Mouse (Mus musculus) right cerebral cortex, postnatal 4 days (tissue): ENCODE results near the gene Tunar.
A peak's percentile ranks its signal among the peaks of the same experiment; 100 is the strongest.

ENCODE experiments used
- DNase-seq: peaks from one replicate; pipeline ENCODE4 v3.0.0-alpha.2; 2022

Tunar gene

DNA sequence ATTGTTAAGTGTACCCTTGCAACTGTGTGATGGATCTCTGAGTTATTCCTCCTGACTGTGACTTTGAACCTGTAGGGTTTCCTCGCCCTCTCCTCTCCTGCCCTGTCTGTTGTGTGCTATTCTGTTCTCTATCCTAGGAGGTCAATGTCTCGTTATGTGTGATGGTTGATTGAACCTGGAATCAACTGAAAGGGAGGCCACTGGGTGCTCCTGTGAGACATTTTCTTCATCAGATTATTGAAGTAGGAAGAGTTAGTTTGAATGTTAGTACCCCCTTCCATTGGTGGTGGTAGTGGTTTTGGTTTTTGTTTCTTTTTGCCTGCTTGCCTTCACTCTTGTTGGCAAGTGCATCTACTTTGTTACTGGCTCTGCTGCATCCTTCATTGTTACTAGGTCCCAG, at the start of gene Tunar:
TSS of gene Tunar (plus strand) at position 301 of the 400 bp plus-strand sequence.
- no peak for DNase-seq

- peak; percentile 20 for DNase-seq
Observed at GRCm38 (mm10) chr12:105312571-105313035, 21.1 kb upstream of the Tunar start.

GRCm38 (mm10) chr12:105314328-105314727, 19.3 kb upstream of the Tunar start:
- DNase-seq = no peak

DNA sequence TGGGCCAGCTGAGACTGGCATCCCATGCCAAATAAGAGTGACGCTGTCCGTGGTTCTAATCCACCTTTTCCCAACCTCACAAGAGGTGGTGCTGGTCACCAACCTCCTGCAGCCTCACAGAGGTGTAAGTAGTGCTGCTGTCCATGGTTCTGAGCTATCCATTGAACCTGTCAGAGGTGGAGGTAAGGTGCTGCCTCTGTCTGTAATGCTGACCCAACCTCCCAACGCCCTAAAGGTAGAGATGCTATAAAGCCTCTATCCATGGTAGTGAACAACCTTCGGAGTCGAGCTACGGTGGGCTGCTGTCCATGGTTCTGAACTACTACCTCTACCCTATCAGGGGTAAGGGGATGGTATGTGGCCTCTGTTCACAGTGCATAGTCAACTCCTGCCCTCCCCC, 11.5 kb upstream of the Tunar start:
- DNase-seq = no peak

DNA sequence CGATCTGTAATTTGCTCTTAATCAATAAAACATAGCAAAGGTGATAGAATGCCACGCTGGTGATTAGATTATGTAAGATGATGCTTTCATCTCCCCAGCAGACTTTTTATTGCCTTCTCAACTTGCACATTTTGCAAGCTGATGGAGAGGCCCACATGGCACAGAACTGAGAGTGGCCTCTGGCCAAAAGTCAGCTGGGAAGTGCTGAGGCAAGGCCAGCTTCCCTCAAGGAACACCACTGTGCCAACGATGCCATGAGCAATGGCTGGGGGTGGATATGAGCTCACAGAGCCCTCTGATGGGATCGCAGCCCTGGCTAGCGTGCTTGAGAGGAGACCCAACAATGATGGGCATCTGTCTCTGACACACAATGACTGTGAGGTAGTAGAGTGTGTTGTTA, 6.6 kb upstream of the Tunar start:
- DNase-seq = no peak

DNA sequence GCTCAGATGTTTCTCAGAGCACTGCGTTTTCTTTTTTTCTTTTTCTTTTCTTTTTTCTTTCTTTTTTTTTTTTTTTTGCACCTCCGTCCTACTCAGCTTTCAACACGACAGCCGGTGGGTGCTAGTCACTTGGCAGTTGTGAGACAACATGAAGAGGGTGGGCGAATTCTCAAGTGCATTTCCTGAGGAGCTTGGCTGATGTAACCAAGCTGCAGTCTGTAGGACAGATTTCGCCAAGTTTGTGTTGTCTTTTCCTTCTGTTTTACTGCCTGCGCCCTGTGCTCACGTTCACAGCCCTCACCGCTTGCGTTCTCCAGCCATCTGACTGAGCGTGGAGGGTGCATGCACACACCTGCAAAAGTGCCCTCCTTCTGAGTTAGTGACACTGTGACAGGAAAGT, 5.3 kb upstream of the Tunar start:
- no peak for DNase-seq

DNA sequence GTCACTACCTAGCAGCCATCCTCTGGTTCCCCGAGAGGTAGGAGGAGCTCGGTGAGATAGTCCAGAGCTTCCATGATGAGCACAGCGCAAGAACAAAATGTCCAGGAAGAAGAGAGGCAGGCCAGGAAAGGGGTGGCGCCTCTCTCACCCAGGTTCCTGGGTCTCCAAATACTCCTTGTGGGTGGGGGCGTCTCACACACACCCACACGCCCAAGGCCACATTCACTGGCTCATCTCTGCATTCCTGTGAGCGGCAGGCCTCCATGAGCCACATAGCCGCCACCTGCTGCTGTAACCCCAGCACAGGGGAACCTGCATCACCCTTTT, 2.4 kb downstream of the Tunar start:
- no peak for DNase-seq

DNA sequence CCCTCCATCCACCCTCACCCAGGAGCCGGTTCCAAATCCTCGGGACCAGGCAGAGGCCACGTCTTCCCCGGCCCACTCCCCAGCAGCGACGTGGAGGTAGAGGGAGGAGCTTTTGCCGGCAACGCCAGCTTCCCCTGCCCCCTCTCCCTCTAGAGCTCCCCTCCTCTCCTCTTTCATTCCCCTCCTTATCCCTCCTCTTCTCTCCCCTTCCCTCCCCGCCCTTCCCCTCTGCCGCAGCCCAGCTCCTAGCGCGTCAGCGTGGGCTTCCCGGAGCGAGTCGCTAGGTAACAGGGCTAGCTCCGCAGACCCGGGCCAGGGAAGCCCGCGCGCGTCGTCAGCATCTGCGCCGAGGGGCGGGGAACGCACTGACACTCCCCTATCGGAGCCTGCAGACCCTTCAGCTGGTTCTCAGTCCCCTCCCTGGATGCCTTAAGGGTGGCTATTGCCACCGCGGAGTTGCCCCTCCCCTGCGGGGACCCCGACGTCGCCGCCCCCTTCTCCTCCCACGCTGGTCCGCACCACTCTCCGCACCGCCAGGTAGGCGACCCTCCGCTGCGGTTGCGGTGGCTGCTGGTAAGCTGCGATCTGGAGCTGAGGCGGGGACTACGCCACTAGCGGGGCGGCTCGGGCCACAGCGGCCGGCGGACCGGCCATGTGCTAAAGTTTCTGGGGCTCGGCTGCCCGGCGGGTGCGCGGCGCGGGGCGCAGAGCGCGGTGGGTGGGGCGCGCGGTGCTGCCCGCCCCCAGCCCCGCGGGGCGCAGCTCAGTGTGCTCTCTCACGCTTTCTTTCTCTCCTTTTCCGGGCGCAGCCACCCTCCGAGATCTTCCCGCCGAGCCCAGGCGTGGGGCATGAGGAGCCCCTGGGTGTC, 3.0 kb downstream of the Tunar start:
- peak; percentile 75 for DNase-seq

DNA sequence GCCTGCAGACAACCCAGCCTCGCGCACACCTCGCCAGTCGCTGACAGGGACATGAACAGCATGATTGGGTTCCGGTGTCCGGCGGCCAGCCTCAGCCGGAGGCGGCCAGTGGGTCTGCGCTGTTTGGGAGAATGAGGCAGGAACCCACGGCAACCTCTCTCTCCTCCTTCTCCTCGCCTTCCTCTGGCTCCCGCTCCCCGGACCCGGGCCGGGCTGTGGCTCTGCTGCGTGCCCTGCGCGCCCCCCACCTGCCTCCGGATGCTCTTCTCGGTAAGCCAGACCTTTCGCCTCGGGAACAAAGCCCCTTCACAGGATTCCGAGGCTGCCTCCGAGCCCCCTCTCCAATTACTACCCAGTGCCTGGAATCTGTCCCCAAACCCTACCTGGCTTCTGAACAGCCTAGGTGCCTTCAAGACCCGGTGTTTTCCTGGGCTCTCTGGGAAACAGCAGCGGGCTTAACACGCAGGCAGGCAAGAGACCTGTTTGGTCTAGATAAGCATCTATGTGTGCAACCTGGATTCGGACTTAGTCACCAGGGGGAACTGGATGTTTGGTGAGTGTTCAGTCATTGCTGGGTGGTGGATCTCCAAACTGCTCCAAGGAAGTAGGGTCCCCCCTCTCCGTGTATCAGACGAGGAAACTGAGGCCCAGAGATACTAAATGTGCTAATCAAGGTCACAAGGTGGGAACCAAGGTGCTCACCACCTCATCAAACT, 3.8 kb downstream of the Tunar start:
- DNase-seq = peak; percentile 43

DNA sequence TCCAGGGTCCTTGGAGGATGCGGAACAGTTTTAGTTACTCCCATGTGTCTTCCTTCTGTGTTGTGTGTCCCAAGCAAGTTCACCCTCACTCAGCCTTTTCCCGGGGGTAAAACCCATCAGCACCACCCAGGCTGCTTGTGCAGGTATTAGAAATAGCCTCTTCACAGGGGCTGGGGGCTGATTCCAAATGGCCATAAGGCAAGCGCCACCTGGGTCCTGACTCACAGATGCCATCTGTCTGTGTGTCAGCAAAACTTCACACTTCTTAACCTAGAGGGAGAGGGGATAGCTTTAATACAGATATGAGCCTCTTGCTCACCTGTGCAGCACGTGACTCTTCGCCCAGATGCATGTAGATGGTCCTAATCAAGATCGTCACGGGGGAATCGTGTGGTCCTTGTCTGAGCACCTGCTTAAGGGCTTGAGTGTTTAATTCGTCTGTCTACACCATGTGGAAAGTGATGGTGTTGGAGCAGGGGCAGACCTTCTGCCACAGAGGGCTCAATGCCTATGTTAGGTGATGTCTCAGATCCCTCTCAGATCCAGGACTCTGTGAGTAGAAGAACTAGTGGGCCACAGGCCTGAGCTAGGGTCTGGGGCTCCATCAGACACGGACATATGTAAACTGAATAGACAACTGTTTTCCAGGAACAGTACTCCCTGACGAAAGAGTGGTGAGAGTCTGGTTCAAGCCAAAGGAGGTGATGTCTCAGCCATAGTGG, 4.7 kb downstream of the Tunar start:
- DNase-seq = no peak

GRCm38 (mm10) chr12:105341523-105341922, 7.9 kb downstream of the Tunar start:
- DNase-seq = no peak

- DNase-seq = no peak
Observed at GRCm38 (mm10) chr12:105344460-105344859, 10.8 kb downstream of the Tunar start.

- no peak for DNase-seq
Observed at GRCm38 (mm10) chr12:105346861-105347260, 13.2 kb downstream of the Tunar start.

DNA sequence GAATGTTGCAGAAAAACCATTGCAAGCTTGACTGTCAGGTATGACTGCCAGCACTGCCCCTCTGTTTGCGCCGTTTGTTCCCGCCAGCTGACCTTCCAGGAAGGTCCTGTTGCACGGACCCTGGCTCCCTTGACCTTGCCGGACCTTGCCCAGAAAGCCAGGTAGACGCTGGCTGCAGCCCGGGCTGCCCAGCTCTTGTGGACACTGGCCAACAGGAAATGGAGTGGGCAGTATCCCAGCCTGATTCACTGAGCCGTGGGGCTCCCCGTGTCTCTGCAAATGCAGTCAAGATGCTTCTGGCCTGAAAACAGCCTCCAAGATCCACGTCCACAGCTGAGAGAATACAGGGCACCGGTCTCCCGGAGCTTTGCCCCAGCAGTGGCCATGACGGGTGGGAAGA, 13.6 kb downstream of the Tunar start:
- DNase-seq = no peak

- DNase-seq = peak; percentile 77
Observed at GRCm38 (mm10) chr12:105354266-105354665, 20.6 kb downstream of the Tunar start.

GRCm38 (mm10) chr12:105354772-105355171, 21.1 kb downstream of the Tunar start:
- no peak for DNase-seq

GRCm38 (mm10) chr12:105356781-105357180, 23.1 kb downstream of the Tunar start:
- no peak for DNase-seq

DNA sequence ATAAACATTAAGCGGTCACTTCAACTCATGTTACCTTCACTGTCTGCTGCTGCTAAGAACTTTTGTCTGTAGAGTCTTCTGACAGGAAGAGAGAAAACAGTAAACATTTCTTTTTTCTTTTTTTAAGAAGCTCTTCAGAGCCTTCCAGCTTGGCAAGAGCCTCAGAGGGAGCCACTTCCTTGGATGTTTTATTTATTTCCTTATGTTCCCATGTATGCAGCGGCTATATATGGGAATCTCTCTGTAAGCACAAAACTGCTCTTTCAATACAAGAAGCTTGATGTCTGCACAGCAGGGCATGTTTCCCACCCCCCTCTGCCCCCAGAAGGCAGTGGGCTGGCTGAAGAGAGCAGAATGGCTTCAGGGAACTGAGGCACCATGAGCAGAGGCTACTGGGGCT, 30.0 kb downstream of the Tunar start:
- DNase-seq = no peak

GRCm38 (mm10) chr12:105374564-105374963, 40.9 kb downstream of the Tunar start:
- no peak for DNase-seq

GRCm38 (mm10) chr12:105376976-105377375, 43.3 kb downstream of the Tunar start:
- DNase-seq = no peak

- DNase-seq = no peak
Observed at GRCm38 (mm10) chr12:105382733-105383132, 49.1 kb downstream of the Tunar start.

- DNase-seq = no peak
Observed at GRCm38 (mm10) chr12:105394671-105395070, 61.0 kb downstream of the Tunar start.

GRCm38 (mm10) chr12:105398172-105398571, 64.5 kb downstream of the Tunar start:
- no peak for DNase-seq

DNA sequence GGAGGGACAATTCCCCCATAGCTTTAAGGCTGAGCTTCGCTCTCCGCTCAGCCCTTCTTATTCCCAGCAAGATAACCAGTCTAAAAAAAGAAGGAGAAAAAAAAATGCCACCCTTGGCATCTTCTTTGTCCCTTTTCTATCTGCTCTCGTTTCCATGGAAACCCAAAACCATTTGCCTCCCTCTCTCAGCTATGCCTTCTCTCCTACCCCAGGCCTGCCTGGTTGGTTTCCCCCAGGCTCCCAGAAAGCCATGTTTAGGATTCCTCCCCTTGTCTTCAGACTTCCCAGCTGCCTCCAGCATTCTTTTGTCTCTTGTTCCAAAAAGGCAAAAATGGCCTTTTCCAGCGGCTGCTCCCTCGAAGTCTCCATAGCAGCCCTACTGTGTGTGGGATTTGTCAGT, 70.1 kb downstream of the Tunar start:
- DNase-seq = peak; percentile 22
